Mouse (Mus musculus) liver, adult 2 months (tissue): ENCODE data around the gene Atp1a2.

ENCODE experiments used
- CTCF ChIP-seq: fragments of 200-500 bp; IDR thresholded peaks from 2 replicates; pipeline ENCODE4 v1.5.1; 2011; ENCODE audit warnings: low read depth, low read length, control low read depth
- POLR2A ChIP-seq: fragments of 200-500 bp; IDR thresholded peaks from 2 replicates; pipeline ENCODE4 v1.6.1; 2011; ENCODE audit warnings: low read length, control low read depth; ENCODE audit not compliant: insufficient read depth; ENCODE audit errors: extremely low read depth

- TF ChIP-seq CTCF (no peak), POLR2A (no peak)
Observed at GRCm38 (mm10) chr1:172328041-172328440, 30.2 kb upstream of the Atp1a2 start.
